Mouse (Mus musculus): ENCODE results near the gene Msh3.
"Not testable (repeated sequence)": the region's sequence is repeated elsewhere in the genome, so short reads cannot be mapped to it uniquely, and the experiment has no call there.

DNA sequence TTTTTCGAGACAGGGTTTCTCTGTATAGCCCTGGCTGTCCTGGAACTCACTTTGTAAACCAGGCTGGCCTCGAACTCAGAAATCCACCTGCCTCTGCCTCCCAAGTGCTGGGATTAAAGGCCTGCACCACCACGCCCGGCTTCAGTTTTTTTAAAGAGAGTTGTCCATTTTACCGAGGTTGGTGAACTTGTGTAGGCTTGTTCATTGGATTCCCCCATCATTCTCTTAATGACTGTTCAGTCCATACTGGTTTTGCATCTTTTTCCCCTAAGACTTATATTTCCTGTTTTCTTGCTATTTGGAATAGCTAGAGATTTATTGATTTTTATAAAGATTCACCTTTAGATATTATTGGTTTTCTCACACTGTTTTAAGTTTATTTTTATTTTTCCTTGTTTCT, 161.0 kb downstream of the Msh3 start:
- not testable (repeated sequence) for TF ChIP-seq POLR2A (IDR thresholded peaks at IDR 0.05; ENCODE audit: insufficient read depth, low read length); CTCF (IDR thresholded peaks at IDR 0.05; ENCODE audit: low read depth, low read length)

Data from ES-Bruce4 (cell line).